Mouse (Mus musculus) cerebral cortex, adult 2 months (tissue): ENCODE measurements around the gene Arhgef12.

Source experiments
- WGBS: fragments of 180-500 bp; shearing (Covaris S2); methylation state at CpG from one replicate; pipeline ENCODE4 v1.1.7; 2018; 5-methylcytosine and 5-hydroxymethylcytosine counted together

Arhgef12 gene

DNA sequence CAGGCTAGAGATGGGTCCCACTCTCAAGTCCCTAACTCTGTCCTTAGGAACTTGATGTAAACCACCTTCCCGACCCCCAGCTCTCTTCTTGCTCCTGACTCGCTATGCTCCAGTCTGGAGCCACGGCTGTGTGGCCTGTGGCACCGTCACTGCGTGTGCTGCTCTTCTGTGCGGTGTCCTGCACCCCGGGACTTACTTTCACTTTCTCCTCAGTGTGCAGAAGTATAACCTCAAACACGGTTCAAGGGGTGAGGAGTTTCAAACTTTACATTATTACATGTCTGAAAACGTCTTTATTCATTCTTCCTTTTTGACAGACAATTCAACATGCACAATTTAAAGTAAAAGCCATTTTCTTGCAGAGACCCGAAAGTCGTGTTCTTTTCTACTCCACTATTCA, 111.7 kb downstream of the Arhgef12 start:
- WGBS, result 92% methylated on average over 11 of the region's 11 CpGs

DNA sequence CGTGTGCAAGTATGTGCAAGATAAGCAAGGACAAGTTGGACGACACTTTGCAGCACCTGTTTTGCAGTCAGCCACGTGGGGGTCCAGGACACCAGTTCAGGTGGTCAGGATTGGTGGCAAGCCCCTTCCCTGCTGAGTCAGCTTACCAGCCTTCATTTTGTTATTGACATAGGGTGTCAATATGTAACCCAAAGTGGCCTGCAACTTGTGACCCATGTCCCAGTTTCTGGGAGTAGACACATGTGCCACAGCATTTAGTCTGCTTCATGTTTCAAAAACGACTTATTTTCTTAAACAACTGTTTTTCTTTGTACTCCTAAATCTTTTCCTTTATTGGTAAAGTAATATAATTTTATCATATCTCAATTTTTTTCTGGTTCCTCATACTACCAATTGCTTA, 112.3 kb downstream of the Arhgef12 start:
- WGBS, result 93% methylated on average over 4 of the region's 4 CpGs

DNA sequence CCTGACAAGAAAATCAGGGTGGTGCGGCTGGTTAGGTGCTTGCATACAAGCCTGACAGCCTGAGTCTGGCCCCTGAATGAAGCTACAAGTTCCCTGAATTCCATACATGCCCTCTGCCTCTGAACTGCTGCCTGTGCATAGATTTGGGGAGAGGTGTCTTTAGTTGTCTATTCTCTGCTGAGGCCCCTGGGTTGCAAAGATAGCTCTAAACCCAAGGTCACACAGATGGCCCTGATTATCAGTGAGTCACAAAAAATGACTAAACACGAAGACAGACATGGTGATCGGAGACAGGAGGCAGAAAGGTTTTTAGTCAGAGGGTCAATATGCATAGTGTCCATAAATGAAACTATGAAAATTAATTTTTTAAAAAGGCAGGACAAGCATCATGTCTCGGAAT, 113.4 kb downstream of the Arhgef12 start:
- 90% methylated on average over 4 of the region's 4 CpGs for WGBS

DNA sequence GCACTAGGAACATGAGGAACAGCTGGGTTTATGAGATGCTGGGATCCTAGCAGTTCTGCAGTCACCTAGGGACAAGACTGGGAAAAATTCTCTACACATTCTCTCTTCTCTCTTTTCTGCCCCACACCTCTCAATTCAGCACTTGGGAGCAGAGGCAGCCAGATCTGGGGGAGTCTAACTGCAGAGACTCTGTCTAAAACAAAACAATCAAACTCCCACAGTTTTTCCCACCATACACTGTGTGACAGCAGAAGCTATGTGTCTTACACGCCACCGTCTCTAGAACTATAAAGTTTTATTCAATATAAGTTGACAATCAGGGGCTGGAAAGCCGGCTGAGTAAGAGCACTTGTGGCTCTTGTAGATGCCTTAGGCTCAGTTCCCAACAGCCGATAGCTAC, 119.1 kb downstream of the Arhgef12 start:
- WGBS, result 45% methylated on average over 4 of the region's 4 CpGs

DNA sequence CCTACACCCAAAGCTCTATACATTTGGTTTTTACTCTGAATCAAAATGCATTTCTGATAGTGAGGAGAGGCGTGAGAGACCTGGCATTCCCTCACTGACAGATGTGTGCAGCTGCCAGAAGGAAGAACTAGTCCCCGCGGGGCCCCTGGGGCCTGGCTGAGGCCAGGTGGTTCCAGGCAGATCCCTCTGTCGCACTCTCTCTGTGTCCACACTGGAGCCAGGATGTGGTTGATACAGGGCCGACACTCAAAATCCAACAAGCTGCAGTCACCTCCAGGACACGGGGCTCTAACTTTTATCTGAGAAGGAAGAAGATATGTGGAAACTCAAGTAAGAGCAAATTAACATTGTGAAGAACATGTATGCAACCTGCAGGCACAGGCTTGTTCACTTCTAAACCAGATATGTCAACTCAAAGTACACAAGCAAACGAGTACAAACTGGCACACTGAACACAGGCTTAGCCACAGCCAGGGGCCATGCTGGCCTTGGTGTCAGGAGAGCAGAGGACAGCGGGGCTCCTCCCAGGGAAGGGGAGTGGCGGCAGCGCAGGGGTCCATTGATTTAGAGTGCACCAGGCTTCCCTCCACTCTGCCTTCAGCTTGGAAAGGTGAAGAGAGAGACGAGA, 138.0 kb downstream of the Arhgef12 start:
- 74% methylated on average over 11 of the region's 11 CpGs for WGBS

DNA sequence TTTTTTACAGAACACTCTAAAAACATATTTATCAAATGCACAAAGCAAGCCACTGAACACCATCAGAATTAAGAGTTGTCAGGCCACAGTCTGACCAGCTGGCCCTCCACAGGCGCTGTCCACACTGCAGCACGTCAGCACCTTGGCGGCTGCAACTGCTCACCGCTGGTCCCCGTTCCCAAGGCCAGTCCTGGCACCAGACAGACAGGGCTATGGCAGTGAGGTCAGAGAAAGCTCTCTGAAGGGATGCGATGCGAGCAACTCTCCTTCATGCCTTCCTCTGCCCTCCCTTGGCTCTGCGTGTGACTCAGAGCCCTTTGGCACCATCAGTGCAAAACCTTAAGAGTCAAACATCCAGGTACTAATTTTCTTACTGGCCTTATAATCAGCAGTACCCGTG, 139.3 kb downstream of the Arhgef12 start:
- WGBS, result 80% methylated on average over 9 of the region's 9 CpGs

DNA sequence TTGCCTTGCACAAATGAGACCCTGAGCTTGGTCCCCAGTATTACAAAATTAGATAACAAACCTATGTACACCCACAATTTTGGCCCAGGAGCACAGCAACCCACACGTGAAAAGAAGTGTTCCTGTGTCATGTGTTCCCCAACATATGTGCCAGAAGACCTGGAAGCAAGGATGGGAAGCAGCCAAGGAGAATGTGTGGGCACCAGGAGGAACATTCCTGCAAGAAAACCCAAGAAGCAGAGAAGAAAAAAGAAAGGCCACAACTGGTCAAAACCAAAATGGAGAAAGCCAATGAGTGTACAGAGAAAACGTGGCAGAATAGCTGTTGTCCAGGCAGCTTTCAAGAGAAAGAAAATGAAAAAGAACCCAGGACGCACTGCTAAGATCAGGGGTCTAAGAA, 142.2 kb downstream of the Arhgef12 start:
- 52% methylated on average over 3 of the region's 3 CpGs for WGBS

DNA sequence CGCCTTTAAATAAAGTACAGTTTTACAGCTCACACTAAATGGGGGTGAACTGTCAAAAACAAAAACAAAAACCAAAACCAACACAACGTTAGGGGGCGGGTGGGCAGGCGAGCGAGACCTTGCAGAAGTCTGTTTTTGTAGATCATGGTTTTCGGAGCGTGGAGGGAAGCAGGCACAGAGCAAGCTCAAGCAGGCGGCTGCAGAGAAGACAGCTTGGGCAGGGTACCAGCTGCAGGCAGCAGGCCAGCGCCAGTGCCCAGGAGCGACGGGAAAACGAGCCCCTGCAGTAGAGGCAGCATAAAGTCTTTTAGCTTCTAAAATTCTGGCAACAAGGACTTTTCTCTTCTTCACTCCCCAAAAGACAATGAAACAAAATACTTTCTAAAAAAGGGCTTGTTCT, 142.7 kb downstream of the Arhgef12 start:
- WGBS, result 29% methylated on average over 12 of the region's 12 CpGs

DNA sequence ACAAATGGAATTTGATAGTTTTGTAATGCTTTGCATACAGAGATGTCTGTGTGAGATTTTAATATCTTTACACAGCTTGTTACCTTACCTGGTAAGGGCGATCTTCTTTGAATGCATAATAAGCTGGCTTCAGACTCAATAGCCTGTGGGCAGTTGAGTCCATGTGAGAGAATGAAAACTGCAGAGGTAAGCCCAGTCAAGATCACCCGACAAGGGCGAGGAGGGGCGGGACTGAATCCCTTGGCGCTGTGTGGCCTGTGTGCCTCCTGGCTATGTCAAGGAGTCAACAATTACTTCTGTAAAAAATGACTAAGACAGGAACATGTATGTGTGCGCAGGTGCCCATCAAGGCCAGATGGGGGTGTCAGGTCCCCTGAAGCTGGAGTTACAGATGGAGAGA, 144.5 kb downstream of the Arhgef12 start:
- WGBS, result 93% methylated on average over 6 of the region's 6 CpGs

DNA sequence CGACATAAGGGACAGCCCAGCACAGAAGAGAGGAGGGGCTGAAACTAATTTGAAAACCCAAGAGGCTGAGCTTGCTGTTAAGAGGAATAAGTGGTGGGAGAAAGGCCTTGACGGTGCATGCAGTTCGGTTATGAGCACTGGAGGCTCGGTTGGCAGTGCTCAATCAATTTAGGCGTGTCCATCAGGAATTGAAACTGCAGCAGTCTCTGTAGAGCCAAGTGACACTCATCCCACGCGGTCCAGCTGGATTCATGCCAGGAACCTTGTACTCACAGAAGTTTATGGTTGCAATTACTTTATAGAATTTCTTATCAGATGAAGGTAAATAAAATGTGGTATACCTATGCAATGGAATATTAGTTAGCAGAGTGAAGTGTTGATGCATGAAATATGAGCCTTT, 148.6 kb downstream of the Arhgef12 start:
- WGBS, result 56% methylated on average over 7 of the region's 7 CpGs

DNA sequence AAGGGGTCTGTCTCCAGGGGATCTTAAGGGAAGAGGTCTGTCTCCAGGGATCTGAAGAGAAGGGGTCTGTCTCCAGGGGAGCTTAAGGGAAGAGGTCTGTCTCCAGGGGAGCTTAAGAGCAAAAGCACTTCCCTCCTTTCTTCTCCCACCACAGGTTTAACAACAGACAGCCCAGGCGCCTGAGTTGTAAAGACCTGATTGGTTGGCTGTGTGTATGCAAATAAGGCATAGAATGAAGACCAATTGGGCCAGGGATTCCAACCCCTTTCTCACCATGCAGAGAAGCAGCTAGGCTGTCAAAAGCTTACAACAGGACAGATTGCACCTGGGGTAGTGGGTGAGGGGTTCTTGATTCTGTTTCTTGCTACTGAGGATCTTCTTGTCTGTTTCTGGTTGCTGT, 158.7 kb downstream of the Arhgef12 start:
- WGBS, result 76% methylated on average over 1 of the region's 1 CpGs

DNA sequence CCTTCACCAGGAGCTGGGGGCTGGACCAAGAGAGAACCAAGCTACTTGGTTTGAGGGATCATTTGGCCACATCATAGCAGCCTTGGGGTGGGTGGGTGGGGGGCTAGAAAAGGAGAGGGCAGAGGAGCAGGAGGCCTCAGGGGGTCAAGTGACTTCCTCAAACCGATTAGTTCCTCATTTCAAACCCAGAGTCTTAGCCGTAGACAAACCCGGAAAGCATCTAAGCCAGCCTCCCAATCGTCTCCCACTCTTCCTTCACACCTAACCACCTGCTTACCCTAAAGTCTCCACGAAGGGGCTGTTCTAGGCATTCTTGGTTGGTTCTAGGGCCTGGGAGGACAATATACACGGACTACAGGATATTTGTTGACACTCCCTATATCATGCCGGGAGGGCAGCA, 161.9 kb downstream of the Arhgef12 start:
- WGBS, result 76% methylated on average over 7 of the region's 7 CpGs

DNA sequence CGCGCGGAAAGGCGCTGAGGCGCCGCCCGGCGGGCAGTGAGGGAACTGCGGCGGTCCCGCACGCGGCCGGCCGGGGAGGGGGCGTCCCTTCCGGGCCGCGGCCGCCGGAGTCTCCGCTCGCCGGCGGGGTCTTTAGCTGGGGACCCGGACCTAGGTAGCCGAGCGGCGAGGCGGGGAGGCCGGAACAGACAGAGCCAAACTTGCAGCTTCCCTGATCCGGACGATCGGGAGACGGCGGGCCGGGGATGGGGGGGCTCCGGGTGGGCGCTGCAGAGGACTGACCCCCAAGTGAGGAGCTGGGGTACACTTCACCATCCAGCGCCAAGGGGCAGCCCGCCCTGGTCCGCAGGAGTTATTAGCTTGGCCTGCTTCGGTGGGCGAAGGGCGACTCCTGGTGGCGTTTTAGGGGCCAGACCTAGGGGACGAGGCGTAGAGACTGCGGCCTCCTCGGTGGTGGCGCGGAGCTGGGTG, 162.5 kb downstream of the Arhgef12 start:
- whole genome bisulfite sequencing, result under 1% methylated on average over 52 of the region's 52 CpGs

DNA sequence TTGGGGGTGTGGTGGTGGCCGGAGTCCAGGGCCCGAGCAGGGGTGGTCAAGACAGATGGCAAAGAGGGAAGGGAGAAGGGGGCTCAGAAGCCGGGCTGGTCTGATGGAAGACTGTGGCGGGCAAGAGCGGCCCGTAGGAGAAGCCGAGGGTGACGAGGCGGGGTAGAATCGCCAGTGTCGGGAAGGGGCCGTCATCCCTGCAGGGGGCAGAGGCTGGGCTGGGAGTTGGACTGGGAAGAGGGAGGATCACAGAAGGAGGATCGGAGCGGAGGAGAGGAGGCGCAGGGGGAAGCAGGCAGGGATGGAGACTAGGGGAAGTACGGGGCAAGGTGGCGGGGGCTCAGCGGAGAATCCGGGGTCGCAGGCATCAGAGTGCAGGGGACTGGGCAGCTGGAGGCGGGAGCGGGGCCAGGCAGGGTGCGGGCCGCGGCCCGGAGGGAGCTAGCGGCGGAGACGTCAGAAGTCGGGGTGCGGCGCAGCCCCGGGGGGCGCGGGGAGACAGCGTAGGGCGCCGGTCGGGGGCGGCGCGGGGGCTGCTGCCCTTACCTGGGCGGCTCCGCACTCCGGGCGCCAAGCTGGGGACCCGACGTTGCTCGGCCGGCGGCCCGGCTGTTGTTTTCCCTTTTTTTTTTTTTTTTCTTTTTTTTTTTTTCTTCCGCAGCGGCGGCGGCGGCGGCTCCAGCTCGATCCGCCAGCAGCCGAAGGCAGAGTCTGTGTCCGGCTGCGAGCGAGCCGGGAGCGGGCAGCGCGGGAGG, 163.1 kb downstream of the Arhgef12 start, which contains the start of gene Grik4:
TSS of gene Grik4 (minus strand) at position 713 of the 755 bp plus-strand sequence.
- 1% methylated on average over 65 of the region's 68 CpGs for WGBS

DNA sequence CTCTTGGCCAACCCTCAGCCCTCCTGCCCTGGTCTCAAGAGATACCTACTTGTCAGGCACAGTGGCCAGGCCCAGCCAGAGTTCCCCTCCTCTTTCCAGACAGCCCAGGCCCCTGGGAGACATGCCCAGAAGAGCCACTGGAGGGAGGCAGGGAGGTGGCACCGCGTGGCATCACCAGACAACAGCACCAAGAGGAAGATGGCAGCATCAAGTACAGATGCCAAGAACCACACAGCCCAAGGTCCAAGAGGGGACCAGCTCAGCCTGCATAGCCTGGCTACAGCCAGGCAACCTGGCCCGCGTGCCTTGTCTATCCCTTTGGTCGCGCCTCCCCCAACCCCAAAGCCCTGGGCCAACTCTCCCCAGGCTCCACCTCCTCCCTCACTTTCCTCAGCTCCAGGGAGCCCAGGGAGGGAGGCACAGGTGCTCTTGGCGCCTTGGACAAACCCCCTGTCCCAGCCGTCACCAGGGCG, 163.9 kb downstream of the Arhgef12 start:
- WGBS, result 20% methylated on average over 9 of the region's 9 CpGs

DNA sequence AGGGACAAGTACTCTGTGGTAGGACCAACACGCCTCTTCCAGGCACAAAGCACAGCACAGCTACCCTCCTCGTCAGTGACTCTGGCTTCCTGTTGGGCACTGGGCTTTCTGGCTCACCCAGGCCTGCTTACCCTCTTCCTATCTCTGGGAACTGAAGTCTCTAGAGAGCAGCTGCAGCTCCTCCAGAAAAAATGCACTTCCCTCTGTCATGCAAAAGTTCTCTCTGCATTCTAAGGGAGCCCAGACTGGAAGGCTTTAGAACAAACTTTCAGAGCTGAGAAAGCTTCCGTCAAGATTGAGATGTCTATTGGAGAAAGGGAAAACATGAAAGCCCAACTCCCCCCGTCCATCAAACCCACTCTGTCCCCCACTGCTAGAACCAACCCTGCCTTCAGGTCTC, 164.9 kb downstream of the Arhgef12 start:
- 62% methylated on average over 4 of the region's 4 CpGs for WGBS

DNA sequence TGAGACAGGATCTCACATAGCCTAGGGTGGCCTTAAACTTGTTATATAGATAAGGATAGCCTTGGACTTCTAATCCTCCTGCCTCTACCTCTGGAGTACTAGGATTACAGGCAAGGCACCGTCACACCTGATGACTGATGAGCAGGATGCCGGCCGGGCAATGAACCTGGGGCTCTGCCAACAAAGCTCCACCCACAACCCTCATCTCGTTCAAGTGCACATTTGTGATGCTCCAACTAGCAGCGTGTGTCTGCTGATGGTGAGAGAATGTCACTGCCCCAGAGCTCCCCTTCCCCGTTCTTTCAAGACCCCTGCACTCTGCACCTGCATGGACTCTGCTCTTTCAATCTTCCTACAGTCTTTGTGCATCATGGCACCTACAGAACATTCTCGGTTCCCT, 174.9 kb downstream of the Arhgef12 start:
- 38% methylated on average over 7 of the region's 7 CpGs for WGBS

DNA sequence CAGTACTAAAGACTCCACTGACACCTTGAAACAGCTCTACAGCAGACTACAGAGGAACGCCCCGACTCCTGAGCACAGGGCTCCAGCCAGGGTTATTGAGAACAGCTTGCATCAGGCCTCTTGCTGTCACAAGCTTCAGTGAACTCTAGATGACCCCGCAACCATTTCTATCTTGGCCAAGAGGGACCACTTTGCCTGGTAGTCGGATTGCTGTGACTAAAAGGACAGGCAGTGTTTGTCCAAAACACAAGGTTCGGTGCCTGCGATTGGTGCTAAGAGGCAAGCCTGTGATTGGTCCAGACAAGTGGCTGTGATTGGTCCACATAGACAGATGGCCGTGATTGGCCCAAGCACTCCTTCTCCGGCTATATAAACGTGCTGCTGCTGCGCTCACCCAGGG, 179.5 kb downstream of the Arhgef12 start:
- 76% methylated on average over 10 of the region's 10 CpGs for WGBS

DNA sequence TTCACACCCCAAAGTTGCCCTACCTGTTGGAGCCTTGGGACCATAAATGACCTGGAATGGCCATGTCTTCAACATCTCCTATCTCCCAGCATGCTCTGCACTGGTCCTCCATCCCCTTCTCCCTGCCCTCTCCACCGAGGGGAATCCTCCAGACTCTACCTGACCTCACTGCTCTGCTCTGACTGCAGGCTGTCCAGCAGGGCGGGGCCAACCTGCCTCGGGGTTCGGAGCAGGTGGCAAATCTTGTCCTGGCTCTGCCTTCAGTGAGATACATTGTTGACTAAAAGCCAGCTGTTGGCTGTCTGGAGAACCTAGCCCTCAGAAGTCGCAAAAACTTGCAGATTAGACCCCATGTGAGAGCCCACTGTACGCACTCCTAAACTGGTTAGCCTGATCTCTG, 180.5 kb downstream of the Arhgef12 start:
- WGBS, result 89% methylated on average over 6 of the region's 6 CpGs

DNA sequence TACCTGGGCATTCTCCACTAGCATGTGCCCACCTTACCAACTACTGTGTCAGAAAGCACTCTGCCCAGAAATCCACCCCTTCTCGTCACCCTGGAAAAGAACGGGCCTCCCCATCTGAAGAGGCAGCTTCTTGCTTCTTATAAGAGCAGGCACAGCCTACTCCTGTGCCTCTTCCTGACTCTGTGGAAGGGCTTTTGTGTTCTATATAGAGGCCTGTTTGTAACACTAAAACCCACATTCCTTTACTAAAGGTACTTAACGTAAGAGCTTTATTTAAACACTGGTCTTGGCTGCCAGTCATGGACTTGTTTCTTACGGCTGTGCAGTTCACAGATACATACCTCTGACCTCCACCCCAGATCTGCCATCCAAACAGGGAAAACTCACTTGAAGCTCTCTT, 185.2 kb downstream of the Arhgef12 start:
- WGBS, result 62% methylated on average over 4 of the region's 4 CpGs

DNA sequence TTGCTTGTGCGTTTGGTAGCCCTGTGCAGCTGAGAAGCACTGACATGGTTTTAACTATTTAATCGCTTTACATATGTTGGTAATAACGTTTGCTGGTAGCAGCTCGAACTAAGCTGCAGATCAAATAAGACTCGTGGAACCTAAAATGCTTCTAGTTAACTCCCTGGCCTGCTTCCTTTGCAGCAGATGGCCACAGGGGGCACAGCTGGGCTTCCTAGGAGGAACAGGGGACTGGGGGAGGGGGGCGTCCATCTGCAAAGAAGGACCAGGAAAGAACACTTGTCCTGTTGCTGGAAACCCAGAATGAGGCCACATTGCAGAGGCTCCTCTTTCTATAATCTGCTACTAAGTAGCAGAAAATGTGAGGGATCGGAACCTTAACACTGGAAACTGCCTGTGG, 186.8 kb downstream of the Arhgef12 start:
- 41% methylated on average over 7 of the region's 7 CpGs for WGBS

DNA sequence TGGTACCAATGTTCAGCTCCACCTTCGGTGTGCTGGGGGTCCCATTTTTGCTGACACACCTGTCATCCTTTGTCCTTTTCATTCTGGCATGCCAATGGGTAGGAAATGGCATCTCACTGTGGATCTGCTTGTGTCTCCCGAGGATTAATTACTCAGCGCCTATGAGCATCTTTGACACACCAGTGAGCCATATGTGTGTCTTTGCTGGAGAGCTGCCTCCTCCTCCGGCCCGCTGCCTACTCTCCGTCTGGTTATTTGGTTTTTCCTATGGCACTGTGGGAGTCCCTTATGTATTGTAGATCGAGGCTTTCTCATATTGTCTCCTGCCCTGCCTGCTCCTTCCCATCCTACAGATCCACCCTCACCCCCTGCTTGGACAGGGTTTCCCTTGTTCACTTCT, 189.1 kb downstream of the Arhgef12 start:
- WGBS, result 48% methylated on average over 7 of the region's 7 CpGs
